Mouse (Mus musculus) retina, postnatal 7 days (tissue): Measurements from ENCODE around the gene Wdfy4.

ENCODE experiments used
- DNase-seq: peaks from one replicate; pipeline ENCODE4 v3.0.0-alpha.2; 2012; ENCODE audit warnings: low read depth, low spot score

The Wdfy4 gene

GRCm38 (mm10) chr14:33189849-33190423, 4.6 kb upstream of the Wdfy4 start:
- DNase-seq, result no peak

GRCm38 (mm10) chr14:33189230-33189629, 3.9 kb upstream of the Wdfy4 start:
- no peak for DNase-seq

DNA sequence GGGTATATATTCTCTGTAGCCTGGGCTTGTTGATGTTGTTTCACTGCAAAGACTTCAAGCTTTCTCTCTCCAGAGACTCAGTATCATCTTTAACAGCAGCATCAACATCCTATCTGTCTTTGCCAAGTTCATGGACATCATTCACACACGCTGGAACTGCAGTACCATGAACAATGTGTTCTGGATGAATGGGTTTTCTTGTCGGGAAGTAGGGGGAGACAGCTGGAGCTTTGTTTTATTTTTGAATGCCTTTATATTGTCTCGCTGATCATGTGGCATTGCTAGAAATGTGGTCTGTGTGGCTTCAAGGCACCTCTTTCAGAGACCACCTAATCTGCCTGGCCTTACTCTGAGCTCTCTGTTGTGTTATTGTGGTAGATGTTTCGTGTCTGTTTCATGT, 1.9 kb upstream of the Wdfy4 start:
- no peak for DNase-seq

GRCm38 (mm10) chr14:33180102-33180501, 5.2 kb downstream of the Wdfy4 start:
- DNase-seq, result no peak

DNA sequence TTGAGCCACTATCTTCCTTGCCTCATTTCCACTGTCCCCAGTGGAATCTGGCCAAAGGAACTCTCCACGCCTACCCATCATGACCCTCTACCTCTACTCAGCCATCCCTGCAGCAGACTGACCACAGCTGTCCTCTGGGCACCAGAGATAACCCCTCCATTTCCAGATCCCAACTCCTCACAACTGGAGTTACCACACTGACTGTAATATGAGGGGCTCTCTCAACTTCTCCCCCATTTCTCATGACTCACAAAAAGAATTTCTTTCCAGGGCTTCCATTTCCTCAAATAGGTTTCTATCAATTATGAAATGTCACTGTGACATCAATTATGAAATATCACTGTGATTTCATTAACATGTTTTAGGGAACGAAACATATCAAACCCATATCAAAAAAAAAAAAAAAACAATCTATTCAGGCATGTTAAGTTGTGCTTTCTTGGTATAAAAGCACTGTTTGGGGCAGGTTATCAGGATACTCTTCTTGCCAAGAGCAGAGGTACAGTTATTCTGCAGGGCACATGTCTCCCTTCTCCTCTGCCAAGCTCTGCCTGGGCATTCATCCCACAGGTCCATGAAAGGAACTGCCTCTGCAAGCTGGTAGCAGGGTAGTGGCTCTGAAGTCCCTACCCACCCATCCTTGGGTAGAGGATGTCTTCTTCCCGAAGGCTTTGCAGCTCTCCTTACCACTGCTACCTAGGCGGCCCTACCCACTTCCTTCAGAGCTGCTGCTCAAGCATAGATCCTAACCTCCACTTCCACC, 10.1 kb downstream of the Wdfy4 start:
- no peak for DNase-seq

- no peak for DNase-seq
These were observed 13.4 kb downstream of the Wdfy4 start for GRCm38 (mm10) chr14:33171942-33172341.

DNA sequence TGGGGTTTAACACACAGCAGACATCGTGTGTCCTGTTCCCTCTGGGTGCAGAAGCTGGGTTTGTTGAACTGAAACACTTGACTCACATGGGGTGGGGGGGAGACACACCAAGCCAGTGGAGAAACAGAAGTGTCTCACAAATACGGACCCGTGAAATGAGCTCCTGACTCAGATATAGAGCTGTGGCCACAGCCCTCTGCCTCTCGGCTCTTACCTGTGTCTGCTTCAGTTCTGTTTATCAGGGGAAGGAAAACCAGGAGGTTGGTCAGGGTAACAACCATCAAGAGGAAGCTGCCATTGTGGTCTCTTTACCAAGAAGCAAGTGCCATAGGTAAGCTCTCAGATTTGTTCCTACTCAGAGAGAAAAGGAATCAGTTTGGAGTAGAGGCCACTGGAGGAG, 16.6 kb downstream of the Wdfy4 start:
- no peak for DNase-seq

GRCm38 (mm10) chr14:33162238-33162637, 23.1 kb downstream of the Wdfy4 start:
- no peak for DNase-seq

GRCm38 (mm10) chr14:33158268-33158667, 27.0 kb downstream of the Wdfy4 start:
- no peak for DNase-seq

GRCm38 (mm10) chr14:33152941-33153340, 32.4 kb downstream of the Wdfy4 start:
- no peak for DNase-seq

DNA sequence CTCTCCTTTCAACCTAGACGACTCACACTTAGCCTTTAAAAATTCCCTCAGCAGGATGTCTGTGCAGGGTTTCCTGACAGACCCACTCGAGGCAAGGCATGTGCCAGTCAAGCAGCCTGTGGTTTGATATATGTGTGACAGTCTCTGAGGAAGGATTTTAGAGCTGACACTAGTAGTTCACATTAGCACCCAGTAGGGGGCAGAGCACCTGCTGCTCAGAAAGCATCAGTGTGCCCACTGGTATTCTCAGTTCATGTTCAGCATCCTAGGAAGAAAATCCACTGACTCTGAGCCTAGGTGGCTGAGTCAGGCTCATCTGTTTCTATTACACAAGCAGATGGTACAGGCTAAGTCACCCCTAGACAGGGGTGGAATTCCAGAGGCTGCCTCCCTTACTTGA, 39.0 kb downstream of the Wdfy4 start:
- no peak for DNase-seq

GRCm38 (mm10) chr14:33136843-33137242, 48.5 kb downstream of the Wdfy4 start:
- no peak for DNase-seq

- DNase-seq, result no peak
These were observed 50.1 kb downstream of the Wdfy4 start for GRCm38 (mm10) chr14:33135170-33135569.

- no peak for DNase-seq
These were observed 54.1 kb downstream of the Wdfy4 start for GRCm38 (mm10) chr14:33131044-33131758.

DNA sequence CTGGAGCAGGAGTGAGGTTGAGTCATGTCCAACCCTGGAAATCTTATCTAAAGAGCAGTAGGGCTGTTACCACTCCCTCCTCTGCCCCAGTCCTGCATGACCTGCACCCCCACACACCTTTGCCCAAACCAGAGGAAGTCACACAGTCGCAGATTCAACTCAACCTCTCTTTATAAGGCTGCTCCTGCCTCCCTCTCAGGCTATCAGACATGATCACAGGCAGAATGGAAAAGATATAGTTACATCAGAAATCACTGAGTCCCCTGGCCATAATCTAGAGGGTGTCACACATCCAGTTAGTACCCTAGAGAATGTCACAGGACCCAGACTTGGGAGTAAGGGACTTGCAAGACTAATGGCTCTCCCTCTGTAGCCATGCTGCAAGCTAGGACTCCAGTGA, 68.7 kb downstream of the Wdfy4 start:
- no peak for DNase-seq

DNA sequence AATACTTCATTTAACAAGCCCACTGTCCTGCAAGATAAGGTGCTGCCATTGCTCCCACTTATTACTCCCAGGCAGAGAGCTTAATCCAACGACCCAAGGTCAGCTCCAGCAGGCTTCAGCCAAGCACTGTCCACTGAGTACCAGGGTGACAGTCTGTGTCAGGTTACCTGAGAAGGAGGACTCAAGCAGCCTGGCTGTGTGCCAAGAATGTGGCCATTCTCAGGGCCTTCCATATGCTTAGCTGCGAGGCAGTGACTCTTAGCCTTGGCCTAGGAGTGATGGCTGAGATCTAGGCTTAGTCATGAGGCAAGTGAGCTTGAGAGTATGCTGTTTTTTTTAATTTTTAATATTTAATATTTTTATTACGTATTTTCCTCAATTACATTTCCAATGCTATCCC, 80.5 kb downstream of the Wdfy4 start:
- no peak for DNase-seq

DNA sequence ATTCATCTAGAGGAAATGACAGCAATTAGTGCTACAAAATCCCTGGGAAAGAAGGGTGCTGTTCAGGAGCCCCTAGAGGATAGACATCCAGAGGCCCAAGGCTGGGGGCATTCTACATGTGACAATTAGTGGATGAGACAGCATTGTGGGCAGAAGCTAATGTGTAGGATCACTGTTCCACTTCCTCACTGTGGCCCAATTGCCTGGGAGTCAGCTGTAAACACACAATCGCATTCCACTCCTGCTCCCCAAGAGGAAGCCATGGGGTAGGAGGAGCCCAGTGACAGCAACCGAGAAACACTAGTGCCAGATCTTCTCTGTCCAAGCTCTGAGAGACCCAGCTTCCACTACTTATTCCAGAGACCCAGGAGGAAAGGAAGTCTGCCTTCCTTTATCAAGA, 83.7 kb downstream of the Wdfy4 start:
- DNase-seq, result no peak

- DNase-seq, result no peak
These were observed 85.4 kb downstream of the Wdfy4 start for GRCm38 (mm10) chr14:33099926-33100325.

DNA sequence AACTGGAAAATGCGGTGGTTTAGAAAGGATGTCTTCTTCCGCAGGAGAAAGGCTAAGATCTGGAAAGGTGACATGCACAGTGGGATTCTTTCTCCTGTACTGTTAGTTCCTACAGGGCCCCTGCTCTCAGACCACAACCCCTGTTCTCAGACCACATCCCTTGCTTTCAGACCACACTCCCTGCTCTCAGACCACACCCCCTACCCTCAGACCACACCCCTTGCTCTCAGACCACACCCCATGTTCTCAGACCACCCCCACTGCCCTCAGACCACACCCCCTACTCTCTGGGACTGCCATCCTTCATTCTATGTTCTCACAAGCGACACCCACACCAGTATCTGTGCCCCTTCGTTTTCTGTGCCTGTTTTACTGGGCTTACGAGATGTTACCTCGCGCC, 86.2 kb downstream of the Wdfy4 start:
- no peak for DNase-seq

GRCm38 (mm10) chr14:33096462-33096861, 88.8 kb downstream of the Wdfy4 start:
- no peak for DNase-seq

GRCm38 (mm10) chr14:33083326-33083725, 102.0 kb downstream of the Wdfy4 start:
- DNase-seq, result no peak

- no peak for DNase-seq
These were observed 103.0 kb downstream of the Wdfy4 start for GRCm38 (mm10) chr14:33082301-33082700.

DNA sequence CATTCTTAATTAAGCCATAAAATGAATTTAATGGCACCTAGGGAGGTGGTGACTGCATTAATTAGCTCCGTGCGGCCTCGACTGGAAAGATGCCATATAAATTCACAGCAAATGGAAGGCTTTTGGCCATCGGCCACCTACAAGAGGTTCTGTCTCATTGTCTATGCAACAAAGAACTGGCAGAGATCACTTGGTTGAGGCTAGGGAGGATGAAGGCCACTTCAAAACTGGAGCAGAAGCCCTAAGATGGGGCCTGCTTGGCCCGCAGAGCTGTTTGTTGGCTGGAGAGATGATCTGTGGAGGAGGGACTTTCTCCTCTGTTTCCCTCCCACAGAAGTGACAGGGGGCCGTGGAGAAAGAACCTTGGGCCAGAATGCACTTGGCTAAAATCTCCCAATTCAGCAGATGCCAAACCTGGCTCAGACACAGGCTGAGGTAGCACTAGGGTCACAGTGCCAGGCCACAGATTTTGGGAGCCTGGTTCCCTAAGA, 103.9 kb downstream of the Wdfy4 start:
- no peak for DNase-seq
